Mouse (Mus musculus) frontal cortex, postnatal 36 days (tissue): ENCODE measurements around the gene Olfr223.
"Not testable (repeated sequence)": the region's sequence is repeated elsewhere in the genome, so short reads cannot be mapped to it uniquely, and the experiment has no call there.

Experiments used
- DNase-seq, 2 experiments: peaks; one replicate each; pipeline ENCODE4 v3.0.0; 2022; ENCODE audit warnings: low spot score in 2 of 2

The Olfr223 gene

DNA sequence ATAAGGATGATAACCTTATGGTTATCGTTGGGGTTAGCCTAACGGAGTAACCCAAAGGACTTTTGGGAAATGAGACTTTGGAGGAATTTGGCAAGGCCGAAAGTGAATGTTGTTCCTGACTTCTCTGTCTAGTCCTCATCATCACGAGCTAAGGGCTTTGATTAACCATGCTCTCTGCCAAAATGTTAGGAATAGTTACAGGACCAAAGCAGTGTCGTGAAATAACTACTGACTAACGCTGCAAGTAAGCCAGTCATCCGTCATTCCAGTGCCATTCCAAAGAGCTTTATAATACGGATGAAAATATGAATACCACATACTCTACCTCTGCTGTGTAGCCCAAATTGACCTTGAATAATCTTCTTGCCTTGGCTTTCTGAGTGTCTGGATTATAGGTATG, 3.9 kb upstream of the Olfr223 start:
- no peak for DNase-seq

DNA sequence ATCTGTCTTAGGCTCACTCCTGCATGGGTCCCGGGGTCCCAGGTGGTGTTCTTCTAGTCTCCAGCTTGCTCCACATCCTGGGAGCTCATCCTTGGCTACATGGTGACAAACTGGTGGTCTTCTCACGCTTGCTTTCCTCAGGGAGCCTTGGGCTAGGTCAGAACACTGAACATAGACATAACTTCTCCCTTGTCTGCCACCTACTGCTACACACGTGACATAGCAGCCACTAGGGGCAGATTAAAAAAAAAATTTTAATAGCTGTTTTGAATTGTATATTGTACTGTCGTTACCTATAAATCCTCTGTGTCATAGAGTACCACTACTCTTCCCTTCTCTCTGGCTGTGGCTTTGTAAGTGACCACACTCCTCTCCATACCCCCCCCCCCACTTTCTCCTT, 3.0 kb upstream of the Olfr223 start:
- DNase-seq = no peak

DNA sequence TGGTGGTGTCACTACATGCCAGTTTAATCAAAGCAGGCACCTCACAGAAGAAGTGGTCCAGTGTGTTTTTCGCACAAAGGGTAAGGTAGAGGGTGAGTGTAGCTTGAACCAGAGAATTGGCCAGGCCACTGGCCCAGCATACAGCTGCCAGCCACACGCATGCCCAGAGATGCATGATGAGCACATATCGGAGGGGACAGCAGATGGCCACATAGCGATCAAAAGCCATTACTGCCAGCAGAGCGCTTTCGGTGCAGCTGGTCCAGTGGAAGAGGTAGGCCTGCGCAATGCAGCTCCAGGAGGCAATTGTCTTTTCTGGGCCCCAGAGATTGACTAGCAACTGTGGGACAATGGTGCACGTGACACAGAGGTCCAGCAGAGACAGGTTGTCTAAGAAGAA, 3.6 kb downstream of the Olfr223 start:
- DNase-seq = no peak

DNA sequence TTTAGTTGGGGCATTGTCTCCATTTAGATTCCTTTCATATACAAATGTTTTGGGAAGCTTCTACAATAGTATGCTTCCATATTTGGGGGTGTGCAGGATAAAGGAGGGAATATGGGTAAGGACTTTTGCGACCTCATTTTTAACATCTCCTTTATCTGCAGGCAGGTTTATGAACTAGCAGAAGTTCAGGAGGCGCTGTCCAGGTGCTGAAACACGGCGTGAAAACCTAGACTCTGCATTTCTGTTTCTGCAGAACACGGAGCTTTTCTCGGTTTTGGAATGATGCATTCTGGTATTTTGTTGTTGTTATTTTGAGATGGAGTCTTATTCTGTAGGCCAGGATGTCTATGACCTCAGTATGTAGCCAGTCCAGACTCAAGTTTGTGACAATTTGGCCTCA, 8.6 kb downstream of the Olfr223 start:
- DNase-seq = no peak

DNA sequence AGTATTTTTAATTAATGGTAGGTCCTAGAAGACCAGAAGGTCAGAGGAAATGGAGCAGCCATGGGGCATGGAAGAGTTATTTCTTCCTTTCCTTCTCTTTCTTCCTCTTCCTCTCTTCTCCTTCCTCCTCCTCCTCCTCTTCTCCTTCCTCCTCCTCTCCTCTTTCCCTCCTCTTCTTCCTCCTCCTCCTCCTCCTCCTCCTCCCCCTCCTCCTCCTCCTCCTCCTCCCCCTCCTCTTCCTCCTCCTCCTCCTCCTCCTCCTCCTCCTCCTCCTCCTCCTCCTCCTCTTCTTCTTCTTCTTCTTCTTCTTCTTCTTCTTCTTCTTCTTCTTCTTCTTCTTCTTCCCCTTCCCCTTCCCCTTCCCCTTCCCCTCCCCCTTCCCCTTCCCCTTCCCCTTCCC, 17.0 kb downstream of the Olfr223 start, which contains the start of gene Olfr222:
TSS of gene Olfr222 (minus strand) at position 101 of the 400 bp plus-strand sequence.
- not testable (repeated sequence) for DNase-seq

DNA sequence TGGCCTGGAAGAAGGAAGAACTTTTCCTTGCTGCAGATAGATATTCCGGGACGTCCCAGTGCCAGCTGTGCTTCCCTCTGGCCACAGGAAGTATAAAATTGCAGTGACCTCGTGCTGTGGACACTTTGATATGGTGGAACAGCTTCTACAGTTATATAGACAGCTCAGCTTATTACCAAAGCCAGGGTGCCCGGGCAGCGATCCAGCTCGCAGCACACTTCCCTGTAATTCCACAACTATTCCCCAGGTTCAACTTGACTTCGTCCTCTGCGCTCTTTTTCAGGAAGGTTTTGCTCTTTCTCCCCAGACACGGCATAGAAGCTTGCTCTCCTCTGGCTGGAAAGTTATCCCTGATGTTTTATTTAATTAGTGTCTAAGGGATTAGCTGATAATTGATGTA, 17.4 kb downstream of the Olfr223 start:
- DNase-seq = no peak

DNA sequence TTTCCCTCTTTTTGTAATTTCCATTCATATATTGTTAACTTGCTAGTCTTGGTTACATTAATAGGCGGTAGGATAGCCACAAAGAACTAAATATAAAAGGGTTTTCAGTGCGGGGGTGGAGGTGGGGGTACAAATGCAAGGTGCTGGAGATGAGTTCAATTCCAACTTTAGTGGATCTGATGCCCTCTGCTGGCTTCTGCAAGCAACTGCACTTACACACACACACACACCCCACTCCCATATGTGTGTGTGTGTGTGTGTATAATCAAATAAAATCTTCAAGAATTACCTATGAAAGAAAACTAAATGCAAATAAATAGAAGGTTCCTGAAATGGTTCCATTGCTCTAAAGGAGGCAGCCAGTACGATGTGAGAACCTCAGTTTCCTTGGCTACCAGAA, 23.8 kb downstream of the Olfr223 start:
- no peak for DNase-seq

DNA sequence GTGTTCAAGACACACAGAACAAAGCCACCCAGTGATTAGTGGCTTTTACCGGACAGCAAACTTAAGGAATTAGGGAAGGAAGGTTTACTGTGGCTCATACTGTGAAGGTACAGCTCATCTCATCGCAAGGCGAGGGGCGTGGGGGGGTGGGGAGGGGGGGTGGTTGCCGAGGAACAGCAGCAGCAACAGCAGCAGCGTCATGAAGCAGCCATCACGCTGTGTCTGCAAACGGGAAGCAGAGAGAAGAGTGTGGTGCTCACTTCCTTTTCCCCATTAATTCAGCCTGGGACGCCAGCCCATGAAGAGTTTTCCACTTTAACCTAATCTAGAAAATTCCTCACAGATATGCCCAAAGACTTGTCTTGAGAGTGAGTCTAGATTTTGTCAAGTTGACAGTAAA, 30.3 kb downstream of the Olfr223 start:
- no peak for DNase-seq

DNA sequence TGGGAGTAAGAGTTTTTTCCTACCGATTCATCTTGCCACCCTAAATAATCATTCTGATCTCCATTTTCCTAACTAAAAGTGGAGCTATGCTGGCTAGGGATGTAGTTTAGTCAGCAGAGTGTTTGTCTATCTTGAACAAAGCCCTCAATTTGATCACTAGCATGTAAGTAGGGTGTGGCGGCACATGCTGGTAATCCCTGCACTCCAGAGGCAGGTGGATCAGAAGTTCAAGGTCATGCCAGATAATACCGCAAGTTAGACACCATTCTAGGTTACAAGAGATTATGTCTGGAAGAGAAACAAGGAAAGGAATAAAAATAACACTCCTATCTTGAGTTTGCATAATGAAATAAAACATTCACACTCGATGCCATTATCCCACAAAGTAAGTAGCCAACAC, 30.8 kb downstream of the Olfr223 start:
- DNase-seq = no peak

DNA sequence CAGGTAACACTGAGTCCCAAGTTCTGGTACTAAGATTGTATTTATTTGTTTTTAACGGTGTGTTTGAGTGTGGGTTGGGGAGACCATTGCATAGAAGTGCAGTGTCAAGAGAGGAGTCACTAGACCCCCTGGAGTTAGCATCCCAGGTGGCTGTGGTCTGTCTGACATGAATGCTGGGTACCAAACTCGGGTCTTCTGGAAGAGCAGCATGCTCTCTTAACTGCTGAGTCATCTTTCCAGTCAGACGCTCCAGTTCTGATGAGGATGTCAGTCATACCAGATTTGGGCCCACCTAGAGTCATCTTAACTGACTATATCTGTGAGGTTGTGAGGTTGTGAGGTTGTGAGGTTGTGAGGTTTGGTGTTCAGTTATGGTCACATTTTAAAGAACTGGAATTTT, 32.2 kb downstream of the Olfr223 start:
- DNase-seq = no peak

DNA sequence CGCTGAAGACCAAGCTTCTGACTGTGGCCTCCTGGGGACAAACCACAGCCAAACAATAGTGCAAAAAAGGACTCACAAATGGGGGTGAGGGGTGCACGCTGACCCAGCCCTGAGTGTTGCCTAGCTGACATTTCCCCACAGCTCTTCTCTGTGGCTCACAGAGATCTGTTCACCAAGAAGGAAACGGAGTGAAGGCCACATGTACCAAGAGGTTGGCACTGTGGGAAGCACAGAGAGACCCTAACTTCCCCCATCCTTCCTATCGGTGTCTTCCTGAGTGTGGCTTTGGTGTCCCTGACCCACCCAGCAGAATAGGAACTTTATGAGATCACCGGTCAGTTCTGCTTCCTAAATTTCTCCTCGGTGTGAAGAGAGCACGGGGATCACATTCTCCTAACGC, 38.6 kb downstream of the Olfr223 start:
- DNase-seq = no peak

DNA sequence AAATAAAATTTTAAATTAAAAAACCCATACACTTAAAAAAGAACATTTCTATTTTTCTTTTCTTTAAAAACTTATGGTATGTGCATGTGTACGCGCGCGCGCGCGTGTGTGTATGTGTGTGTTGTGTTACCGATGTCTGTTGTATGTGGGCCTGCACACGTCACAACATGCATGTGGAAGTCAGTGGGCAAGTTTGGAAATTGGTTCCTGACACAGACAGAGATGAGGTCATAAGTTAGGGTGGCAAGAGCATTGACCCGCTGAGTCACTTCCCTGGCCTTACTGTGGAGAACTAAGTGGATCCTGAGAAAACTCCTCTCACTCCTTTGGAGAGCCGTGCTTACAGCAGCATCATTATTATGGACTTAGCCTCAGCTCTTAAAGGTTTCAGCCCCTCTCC, 39.0 kb downstream of the Olfr223 start:
- no peak for DNase-seq

DNA sequence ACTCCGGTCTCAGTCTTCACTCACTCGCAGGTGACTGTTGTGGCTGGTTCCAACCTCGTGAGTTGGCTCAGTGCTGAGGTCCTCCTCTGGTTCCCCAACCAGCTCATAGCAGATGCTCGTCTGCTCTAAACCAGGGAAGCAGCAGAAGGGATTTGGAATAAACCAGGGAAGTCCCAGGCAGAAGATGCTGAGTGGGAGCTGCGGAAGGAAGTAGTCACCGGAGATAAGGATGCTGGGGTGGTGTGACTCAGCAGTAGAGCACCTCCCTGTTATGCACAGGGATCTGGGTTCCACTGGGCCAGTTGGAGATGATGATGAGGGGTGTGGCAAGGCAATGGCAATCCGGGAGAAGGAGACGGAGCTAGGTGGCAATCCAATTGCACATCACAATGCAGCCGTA, 49.1 kb downstream of the Olfr223 start:
- peak; percentile 18 to 29 for DNase-seq

DNA sequence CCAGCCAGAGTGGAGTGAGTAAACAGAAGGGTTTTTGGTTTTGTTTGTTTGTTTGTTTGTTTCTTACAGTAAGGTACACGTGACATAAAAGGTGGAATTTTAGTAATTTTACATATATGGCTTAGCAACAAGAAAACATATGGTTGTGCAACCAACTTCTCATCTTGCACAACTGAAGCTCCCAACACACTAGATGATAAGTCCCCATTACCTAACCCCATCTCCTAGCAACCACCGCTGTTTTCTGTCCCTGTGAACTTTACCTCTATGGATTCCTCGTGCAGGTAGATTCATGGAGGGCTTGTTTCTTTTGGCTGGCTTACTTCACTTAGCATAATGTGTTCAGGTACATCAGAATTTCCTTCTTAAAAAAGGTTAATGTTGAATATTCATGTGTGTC, 49.7 kb downstream of the Olfr223 start:
- no peak for DNase-seq

DNA sequence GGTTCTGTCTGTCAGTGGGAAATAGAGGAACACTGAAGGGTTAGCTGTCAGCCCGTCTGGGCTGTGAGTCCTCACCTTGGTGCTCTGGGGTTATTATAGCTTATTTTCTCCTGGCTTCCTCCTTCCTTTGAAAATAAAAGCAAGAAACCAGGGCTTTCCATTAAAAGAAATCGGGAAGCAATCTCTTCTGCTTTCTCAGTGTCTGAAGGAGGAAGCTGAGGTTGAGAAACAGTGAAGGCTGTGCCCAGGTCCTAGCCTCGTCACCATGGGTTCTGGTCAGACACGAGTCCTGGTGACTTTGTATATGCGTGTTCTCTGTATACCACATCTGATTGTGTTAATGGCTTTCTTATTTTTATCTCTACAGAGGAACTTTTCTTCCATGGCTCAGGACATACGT, 50.6 kb downstream of the Olfr223 start:
- DNase-seq = no peak

DNA sequence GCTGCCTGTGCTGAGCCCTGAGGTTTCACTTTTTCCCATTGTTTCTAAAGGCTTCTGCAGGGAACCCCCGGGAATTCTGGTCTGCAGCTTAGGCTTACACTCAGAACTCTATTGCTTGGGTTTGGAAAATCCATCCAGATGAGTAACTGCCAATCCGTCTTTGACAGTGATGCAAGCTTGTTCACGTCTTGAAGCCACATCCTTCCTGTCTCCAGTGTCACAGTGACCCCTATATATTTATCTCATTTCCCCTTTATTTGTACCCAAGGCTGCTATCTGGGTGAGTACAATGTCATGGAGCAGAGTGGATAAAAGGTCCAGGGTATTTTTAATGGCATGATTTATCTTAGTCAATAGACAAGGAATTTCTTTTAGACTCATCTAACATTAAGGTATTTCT, 51.8 kb downstream of the Olfr223 start, which contains the start of gene Nlrp3:
TSS of gene Nlrp3 (plus strand) at position 245 of the 400 bp plus-strand sequence.
- no peak for DNase-seq

DNA sequence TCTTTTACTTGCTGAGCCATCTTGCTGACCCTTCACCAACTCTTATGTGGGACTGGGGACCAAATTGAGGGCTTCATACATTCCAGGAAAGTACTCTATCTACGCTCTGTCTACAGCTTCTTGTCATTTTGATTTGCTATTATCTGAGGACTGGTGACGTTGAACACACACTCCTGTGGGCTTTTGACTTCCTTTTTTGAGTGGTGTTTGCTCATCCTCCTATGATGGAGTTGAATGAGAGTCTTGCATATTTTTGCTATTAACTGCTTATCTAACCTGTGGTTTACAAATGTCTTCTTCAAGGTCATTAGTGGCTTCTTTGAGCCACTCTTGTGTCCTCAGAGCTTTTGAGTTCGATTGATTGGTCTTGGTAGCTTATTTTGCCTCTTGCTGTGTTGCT, 53.0 kb downstream of the Olfr223 start:
- DNase-seq = no peak
